Mouse (Mus musculus) limb, embryonic 12.5 days (tissue): ENCODE data around the gene Tecta. TPM values are rescaled to one million over a fixed set of nuclear protein-coding genes. Genes with fewer than 3 reads are reported as not detected.

Experiments used
- ATAC-seq: fragments of 200-750 bp; cut with Nextera tagmentation; 2 replicates; pipeline ENCODE4 v1.8.0; 2017; ENCODE audit warnings: low read depth, moderate TSS enrichment; ENCODE audit not compliant: insufficient number of reproducible peaks, insufficient read depth, low FRiP score, low TSS enrichment
- H3K27ac ChIP-seq: fragments of 300-500 bp; sonication (generic); 2 replicates; pipeline ENCODE4 v1.5.1; 2016; ENCODE audit warnings: mild to moderate bottlenecking, moderate library complexity
- H3K27me3 ChIP-seq: fragments of 300-500 bp; sonication (generic); 2 replicates; pipeline ENCODE4 v1.6.1; 2016; ENCODE audit warnings: mild to moderate bottlenecking, moderate library complexity
- H3K36me3 ChIP-seq: fragments of 300-500 bp; sonication (generic); 2 replicates; pipeline ENCODE4 v1.6.1; 2016; ENCODE audit warnings: mild to moderate bottlenecking, moderate library complexity
- H3K4me1 ChIP-seq: fragments of 300-500 bp; sonication (generic); replicated peaks from 2 replicates; pipeline ENCODE4 v1.6.1; 2016
- H3K4me2 ChIP-seq: fragments of 300-500 bp; sonication (generic); 2 replicates; pipeline ENCODE4 v1.6.1; 2016; ENCODE audit warnings: mild to moderate bottlenecking, moderate library complexity
- H3K4me3 ChIP-seq: fragments of 300-500 bp; sonication (generic); replicated peaks from 2 replicates; pipeline ENCODE4 v1.5.1; 2016; ENCODE audit warnings: mild to moderate bottlenecking
- H3K9ac ChIP-seq: fragments of 300-500 bp; sonication (generic); replicated peaks from 2 replicates; pipeline ENCODE4 v1.6.1; 2016; ENCODE audit warnings: mild to moderate bottlenecking, moderate library complexity
- H3K9me3 ChIP-seq: fragments of 300-500 bp; sonication (generic); 2 replicates; pipeline ENCODE4 v1.6.1; 2016; ENCODE audit warnings: mild to moderate bottlenecking, moderate library complexity
- WGBS: fragments of 180-500 bp; shearing (Covaris S2); methylation state at CpG from one replicate; pipeline ENCODE4 v1.1.7; 2016; 5-methylcytosine and 5-hydroxymethylcytosine counted together
- polyA plus RNA-seq: library from polyadenylated mRNA; unstranded; fragments of >200 nt; fragmentation: Nextera tagmentation; extraction: Ambion mirVana; gene quantifications from 2 replicates; pipeline ENCODE4 v1.2.1, GENCODE M21; 2016

Gene Tecta
- polyA plus RNA-seq, 1 experiment from 2014 or later: 0.09 TPM

DNA sequence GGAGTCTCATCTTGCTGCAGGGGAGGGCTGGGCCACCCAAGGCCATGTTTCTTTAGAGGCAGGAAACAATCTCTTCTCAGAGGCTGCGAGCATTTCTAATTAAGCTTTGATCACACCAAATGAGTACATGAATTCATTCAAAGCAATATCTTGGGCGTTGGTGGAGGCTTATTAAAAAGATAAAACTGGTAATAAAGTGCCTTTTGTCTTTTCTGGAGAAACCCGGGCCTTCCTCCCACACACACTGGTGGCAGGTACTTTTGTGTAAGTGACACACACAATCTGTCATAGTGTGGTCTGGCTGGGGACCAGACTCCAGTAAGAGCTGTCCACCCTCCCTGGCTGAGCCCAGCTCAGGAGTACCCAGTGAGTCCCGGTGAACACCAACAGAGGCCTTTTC is 60.6 kb downstream of the Tecta start:
- Histone ChIP-seq H3K4me1 (no peaks in the 10 kb centered on the region), H3K9me3 (no peaks in the 10 kb centered on the region), H3K36me3 (no peaks in the 10 kb centered on the region), H3K9ac (no peak overlapping the region), H3K27me3 (no peaks in the 10 kb centered on the region; the same call in 1 of the 2 replicates), H3K4me2 (no peak overlapping the region), H3K4me3 (no peak overlapping the region), H3K27ac (no peak overlapping the region)
- no peak for ATAC-seq
- WGBS: 62% methylated on average over 4 of the region's 4 CpGs

DNA sequence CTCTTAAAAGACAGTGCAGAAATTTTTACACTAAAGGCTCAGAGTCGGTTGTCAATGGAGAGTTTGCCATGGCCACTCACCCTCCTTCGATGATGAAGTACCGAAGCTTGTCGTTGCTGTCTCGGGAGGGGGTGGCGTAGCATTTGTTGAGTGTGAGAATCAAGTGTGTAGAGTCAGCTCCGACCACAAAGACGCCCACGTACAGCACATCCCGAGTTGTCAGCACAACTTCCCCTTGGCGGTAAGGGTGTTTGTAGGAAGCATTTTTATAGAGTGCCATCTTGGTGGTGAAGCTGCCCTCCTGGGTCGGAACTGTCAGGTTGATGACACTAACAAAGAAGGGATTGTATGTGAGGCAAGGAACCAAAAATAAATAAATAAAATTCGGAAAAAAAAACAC is 62.7 kb downstream of the Tecta start:
- WGBS: 84% methylated on average over 13 of the region's 13 CpGs
- Histone ChIP-seq H3K9me3 (no peaks in the 10 kb centered on the region), H3K27me3 (no peaks in the 10 kb centered on the region; the same call in 1 of the 2 replicates), H3K27ac (no peak overlapping the region), H3K4me2 (no peak overlapping the region), H3K36me3 (no peaks in the 10 kb centered on the region), H3K4me1 (no peaks in the 10 kb centered on the region), H3K9ac (no peak overlapping the region), H3K4me3 (no peak overlapping the region)
- no peak for ATAC-seq

DNA sequence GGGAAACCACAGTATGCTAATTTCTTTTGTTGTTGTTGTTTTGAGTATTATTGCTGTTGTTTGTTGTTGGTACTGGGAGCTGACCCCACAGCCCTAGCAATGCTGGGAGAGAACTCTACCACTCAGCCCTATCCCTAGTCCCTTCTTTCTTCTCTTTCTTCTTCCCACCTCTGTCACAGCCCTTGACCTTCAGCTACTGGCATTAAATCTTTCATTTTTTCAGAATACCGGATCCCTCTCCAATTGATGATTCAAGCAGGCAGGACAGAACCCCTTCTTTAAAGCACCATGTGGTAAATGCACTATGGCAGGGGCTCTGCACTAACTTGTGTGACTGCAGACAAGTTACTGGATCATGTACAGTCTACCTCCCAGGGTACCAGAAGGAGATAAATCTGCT is 63.2 kb downstream of the Tecta start:
- 78% methylated on average over 1 of the region's 1 CpGs for WGBS
- ATAC-seq: no peak

DNA sequence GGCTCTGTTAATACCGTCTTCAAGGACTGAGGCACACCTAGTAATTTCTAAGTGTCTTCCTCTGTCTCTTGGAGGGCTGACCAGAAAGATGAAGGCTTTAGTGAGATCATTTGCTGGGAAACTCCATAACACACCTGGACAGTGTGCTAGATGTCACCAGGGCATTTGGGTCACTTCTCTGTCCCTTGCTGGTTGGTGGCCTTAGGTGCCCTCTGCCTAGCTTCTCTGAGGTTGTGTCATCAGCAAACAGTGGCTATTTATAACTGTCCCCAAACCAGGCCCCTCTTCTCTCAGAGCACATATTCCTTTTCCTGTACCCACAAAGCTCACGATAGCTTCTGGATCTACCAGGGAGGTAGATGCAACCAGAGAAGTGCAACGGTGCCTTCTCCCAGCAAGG is 64.8 kb downstream of the Tecta start:
- Histone ChIP-seq H3K27ac (no peak overlapping the region), H3K9me3 (no peaks in the 10 kb centered on the region), H3K4me1 (no peaks in the 10 kb centered on the region), H3K27me3 (no peaks in the 10 kb centered on the region; the same call in 1 of the 2 replicates), H3K4me2 (no peak overlapping the region), H3K4me3 (no peak overlapping the region), H3K36me3 (no peaks in the 10 kb centered on the region), H3K9ac (no peak overlapping the region)
- no peak for ATAC-seq
- WGBS: 91% methylated on average over 3 of the region's 3 CpGs

More for the DNA sequence above, 63.2 kb downstream of the Tecta start:
- H3K9me3 ChIP-seq: no peaks in the 10 kb centered on the region
- H3K27ac ChIP-seq: no peak overlapping the region
- H3K4me2 ChIP-seq: no peak overlapping the region
- no peaks in the 10 kb centered on the region for H3K4me1 ChIP-seq
- no peak overlapping the region for H3K9ac ChIP-seq
- H3K27me3 ChIP-seq: no peaks in the 10 kb centered on the region; the same call in 1 of the 2 replicates
- H3K4me3 ChIP-seq: no peak overlapping the region
- no peaks in the 10 kb centered on the region for H3K36me3 ChIP-seq

DNA sequence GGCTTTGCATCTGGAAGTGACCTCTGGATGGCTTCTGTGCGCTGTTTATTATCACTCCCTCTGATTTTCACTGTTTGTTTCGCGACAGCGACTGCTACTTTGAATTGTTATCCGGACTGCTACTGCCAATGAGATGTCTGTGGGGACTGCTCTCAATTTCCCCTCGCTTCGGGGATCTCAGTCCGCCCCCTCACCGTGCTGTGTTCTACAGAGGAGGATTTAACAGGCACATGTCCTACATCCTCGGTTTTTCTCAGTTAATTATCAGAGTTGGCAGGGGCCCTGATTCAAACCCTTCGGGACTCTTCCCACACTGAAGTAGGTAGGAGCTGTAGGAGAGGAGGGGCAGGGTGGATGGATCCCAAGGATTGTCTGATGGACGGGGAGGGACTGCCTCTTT is 67.0 kb downstream of the Tecta start:
- Histone ChIP-seq H3K9ac (no peak overlapping the region), H3K36me3 (no peaks in the 10 kb centered on the region), H3K4me1 (no peaks in the 10 kb centered on the region), H3K4me2 (no peak overlapping the region), H3K27ac (no peak overlapping the region), H3K27me3 (0 out of 2 replicates have a peak, but pooled peaks cover under 1% of the 10 kb centered on the region), H3K4me3 (no peak overlapping the region), H3K9me3 (no peaks in the 10 kb centered on the region)
- ATAC-seq: no peak
- WGBS: 74% methylated on average over 12 of the region's 12 CpGs

DNA sequence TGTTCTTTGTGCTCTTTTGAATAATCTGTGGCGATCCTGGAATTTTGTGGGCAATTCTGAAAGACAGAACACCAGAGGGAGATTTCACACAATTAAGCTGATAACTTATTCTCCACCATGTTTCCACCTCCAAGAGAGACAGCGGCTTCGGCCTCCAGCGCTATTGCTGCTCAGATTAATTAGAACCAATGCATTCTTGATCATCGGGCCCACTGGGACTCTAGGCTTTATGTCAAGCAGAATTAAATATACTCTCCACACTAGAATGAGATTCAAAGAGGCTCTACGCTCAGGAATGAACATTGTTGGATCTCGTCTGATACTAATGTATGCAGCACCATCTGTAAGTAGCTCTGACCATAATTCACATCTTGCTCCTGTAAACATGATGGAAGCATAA is 68.4 kb downstream of the Tecta start:
- Histone ChIP-seq H3K27ac (no peak overlapping the region), H3K9me3 (no peaks in the 10 kb centered on the region), H3K36me3 (no peaks in the 10 kb centered on the region), H3K4me1 (no peaks in the 10 kb centered on the region), H3K4me3 (no peak overlapping the region), H3K4me2 (no peak overlapping the region), H3K27me3 (0 out of 2 replicates have a peak, but pooled peaks cover 3% of the 10 kb centered on the region), H3K9ac (no peak overlapping the region)
- 94% methylated on average over 7 of the region's 7 CpGs for WGBS
- ATAC-seq: no peak

DNA sequence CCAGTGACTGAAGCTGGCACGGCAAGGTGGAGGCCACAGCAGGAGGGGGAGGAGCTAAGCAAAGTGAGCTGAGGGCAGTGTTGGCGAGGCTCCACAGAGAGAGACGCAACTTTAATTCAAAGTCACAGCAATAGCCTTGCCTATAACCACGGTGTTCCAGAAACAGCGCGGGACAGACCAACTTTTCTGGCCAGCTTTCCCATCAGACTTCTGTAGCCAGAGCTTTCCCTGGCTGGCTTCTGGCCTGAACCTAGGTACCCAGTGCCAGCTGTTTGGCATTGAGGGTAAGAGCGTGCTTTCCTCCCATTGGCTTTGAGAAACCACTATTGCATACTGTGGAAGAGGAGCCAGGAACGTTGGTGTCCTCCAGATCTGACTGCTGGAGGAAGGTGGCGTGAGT is 70.0 kb downstream of the Tecta start:
- H3K27me3 ChIP-seq: peaks cover 8% of the 10 kb centered on the region; the same call in 1 of the 2 replicates
- no peak for ATAC-seq
- H3K9me3 ChIP-seq: no peaks in the 10 kb centered on the region
- H3K4me2 ChIP-seq: no peak overlapping the region
- no peak overlapping the region for H3K27ac ChIP-seq
- H3K4me1 ChIP-seq: no peaks in the 10 kb centered on the region
- H3K9ac ChIP-seq: no peak overlapping the region
- no peaks in the 10 kb centered on the region for H3K36me3 ChIP-seq
- H3K4me3 ChIP-seq: no peak overlapping the region
- 77% methylated on average over 9 of the region's 9 CpGs for WGBS

DNA sequence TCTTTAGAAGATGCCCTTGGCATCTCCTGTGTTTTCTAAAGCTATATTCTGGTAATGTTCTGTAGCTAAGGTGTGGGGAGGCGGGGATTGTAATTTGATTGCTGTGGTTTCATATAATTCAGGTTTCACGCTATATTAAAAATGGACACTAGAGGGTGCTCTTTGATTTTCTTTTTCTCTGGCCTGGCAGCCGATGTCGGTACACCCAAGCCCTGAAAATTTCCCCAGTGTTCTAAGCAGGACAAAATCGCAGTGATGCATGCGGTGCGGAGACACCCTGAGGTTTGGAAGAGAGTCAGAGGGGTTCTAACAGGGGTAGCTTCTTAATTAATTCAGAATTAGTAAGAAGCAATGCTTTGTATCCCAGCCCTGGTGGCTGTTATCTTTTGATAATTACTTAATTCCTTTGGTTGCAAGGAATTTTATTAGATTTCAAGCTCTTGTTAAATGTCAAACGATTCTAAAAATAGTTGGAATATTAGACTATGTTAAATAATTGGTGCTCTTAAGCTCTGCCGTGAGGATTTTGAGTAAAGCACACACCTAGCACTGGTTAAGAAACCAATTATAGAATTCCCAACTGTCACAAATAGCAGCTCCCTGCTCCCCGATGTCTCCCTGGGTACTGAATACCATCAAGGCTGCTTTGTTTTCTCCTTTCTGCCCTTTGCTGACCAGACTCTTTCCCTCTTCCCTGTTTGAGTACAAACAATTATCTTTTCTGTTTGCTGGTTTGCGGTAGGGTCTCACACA is 72.9 kb downstream of the Tecta start:
- no peak overlapping the region for H3K4me2 ChIP-seq
- H3K27ac ChIP-seq: no peak overlapping the region
- no peak for ATAC-seq
- no peak overlapping the region for H3K9ac ChIP-seq
- H3K4me1 ChIP-seq: no peaks in the 10 kb centered on the region
- peaks cover 16% of the 10 kb centered on the region for H3K27me3 ChIP-seq
- 30% methylated on average over 11 of the region's 11 CpGs for WGBS
- H3K4me3 ChIP-seq: no peak overlapping the region
- H3K36me3 ChIP-seq: no peaks in the 10 kb centered on the region
- H3K9me3 ChIP-seq: no peaks in the 10 kb centered on the region

DNA sequence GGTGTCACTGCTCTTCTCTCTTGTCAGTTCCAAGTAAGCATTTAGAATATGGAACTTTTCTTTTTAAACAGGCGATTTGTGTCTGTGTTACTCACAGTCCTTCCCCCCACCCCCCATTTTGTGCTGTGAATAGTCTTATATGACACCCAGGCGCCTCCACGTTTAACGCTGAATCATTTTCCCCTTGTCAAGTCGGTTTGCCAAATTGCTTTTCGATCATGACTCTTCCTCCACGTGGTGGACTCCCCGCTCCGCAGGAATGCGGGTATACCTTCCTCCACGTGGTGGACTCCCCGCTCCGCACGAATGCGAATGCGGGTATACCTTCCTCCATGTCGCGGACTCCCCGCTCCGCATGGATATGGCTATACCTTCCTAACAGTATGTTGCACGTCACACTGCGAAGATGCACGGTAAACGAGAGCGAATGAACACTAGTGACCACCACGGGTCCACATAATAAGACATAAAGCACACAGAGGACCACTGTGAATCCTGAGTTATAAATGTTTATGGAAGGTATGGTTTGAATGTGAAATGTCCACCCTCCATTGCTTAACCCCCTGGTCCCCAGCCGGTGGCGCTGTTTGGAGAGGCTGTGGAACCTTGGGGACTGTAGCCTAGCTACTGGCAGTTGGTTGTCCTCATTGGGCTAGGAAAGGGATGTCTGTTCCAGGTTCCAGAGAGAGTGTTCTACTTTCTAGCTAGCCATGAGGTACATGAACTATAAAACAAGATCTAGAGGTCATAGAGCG is 74.9 kb downstream of the Tecta start:
- no peak overlapping the region for H3K4me3 ChIP-seq
- no peak overlapping the region for H3K27ac ChIP-seq
- H3K9ac ChIP-seq: no peak overlapping the region
- no peak for ATAC-seq
- H3K4me2 ChIP-seq: peak overlapping the region; percentile 20; the same call in 1 of the 2 replicates
- H3K27me3 ChIP-seq: peaks cover 16% of the 10 kb centered on the region
- H3K4me1 ChIP-seq: no peaks in the 10 kb centered on the region
- WGBS: 53% methylated on average over 29 of the region's 29 CpGs
- H3K9me3 ChIP-seq: no peaks in the 10 kb centered on the region
- H3K36me3 ChIP-seq: no peaks in the 10 kb centered on the region

DNA sequence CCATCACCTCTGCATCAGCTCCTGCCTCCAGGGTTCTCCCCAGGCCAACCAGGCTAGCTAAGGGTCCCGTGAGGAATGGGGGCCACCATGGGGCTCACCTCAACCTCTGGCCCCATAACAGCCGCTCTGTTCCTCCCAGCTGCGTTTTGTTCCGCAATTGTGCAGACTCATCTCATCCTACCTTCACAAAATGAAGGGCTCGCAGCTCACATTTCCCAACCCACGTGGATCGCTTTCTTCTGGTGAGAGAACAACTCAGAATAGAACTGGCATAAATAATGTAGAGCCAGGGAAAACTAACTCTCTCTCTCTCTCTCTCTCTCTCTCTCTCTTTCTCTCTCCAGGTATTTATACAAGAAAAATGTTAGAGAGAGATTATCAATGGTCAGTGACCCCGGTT is 76.5 kb downstream of the Tecta start:
- WGBS: 88% methylated on average over 8 of the region's 8 CpGs
- Histone ChIP-seq H3K27me3 (peaks cover 16% of the 10 kb centered on the region), H3K9ac (no peak overlapping the region), H3K9me3 (no peaks in the 10 kb centered on the region), H3K36me3 (no peaks in the 10 kb centered on the region), H3K4me2 (no peak overlapping the region), H3K4me3 (no peak overlapping the region), H3K4me1 (peaks cover 7% of the 10 kb centered on the region; the same call in 1 of the 2 replicates), H3K27ac (no peak overlapping the region)
- ATAC-seq: no peak

DNA sequence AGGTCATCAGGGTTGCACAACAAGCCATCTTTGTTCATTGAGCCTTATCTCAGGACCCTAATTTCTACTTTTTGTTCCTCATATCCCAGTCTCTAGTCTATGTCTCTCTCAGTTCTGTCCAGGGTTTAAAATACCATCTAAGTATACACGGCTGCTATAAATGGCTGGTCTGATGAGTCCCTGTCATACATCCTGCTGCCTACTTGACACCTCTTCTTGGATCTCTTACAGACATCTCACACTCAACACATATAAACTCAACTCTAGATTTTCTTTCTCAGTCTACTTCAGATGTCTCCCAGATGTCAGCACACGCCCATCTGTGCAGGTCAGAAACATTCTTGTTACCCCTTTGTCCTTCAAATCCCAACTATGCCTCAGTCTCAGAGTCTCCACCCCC is 78.3 kb downstream of the Tecta start:
- Histone ChIP-seq H3K9ac (no peak overlapping the region), H3K27ac (no peak overlapping the region), H3K27me3 (peaks cover 13% of the 10 kb centered on the region), H3K4me3 (no peak overlapping the region), H3K9me3 (no peaks in the 10 kb centered on the region), H3K4me1 (peaks cover 10% of the 10 kb centered on the region; the same call in 1 of the 2 replicates), H3K36me3 (no peaks in the 10 kb centered on the region), H3K4me2 (no peak overlapping the region)
- WGBS: 86% methylated on average over 2 of the region's 2 CpGs
- no peak for ATAC-seq
